Mouse (Mus musculus): ENCODE measurements around the gene Dcaf4.

The Dcaf4 gene

DNA sequence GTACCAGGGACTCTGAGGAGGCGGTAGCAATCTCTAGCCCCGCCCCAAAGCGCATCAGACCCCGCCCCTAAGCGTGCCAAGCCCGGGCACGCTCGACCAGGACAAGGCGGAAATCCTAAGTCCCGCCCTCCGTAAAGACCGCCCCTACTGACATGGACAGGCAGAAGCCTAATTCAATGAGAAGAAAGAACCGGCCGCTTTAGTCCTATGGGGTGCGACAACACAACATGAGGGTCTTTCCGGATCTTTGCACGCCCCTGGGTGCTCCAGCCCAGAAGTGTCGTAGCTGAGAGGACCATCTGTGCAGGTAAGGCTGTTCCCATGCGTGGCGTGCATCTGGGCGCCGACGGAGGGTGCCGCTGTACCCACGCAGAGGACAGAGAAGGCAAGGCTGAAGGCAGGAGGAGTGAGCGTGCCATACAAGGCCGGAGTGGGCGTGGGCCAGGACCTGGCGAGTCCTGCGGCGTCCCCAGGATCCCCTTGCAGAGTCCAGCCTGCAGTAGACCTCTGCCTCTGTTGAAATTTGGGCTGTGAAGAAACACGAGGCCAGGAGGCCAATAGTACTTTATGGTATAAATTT is at the start of gene Dcaf4:
Dcaf4 (plus strand) TSS at position 156 of the 580 bp plus-strand sequence.
- DNase-seq (ENCODE audit: low spot score): peak; percentile 96

- no peak for DNase-seq (ENCODE audit: low spot score)
These were observed 48.5 kb upstream of the Dcaf4 start for GRCm38 (mm10) chr12:83471760-83472159.

DNA sequence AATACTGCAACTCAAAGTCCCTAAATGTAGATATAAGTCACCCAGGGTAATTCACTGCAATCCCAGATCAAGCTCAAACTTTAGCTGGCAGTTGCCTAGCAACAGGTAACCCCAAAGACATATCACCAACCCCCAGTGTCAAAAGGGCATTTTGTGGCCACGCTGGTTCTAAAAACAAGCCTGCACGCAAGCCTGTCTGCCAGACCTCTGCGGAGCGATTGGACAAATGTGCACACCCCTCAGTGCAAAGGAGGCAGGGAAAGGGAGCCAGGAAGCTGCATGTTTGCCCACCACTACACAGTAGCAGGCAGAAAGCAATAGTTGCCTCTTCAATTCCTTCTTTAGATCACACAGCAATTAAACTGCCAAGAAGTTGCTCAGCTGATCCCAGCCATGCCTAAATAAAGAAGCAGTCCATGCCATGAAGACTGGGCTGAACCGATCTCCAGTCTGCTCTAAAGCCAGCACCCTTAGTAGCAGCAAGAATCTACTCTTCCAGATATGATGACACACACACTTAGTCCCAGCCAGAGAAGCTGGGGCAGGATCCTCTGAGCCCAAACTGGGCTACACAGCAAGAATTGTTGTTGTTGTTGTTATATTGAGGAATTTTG is 46.2 kb upstream of the Dcaf4 start:
- no peak for DNase-seq (ENCODE audit: low spot score)

DNA sequence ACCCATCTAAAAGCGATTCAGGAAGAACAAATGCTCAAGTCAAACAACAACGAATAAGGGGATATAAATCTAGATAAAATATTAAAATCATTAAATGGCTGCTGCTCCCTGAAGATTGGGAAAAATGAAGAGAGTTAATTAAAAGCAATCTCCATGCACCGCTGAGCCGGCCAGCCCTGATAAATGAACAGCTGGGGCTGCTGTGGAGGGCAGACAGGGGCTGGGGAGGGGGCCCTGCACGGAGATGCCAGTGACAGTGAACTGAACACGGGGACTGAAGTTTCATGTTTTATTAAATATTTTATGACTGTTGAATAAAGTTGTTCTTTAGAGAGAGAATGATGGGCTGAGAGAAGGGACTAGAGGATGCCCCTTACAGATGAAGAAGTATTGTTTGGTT is 44.8 kb upstream of the Dcaf4 start:
- no peak for DNase-seq (ENCODE audit: low spot score)

DNA sequence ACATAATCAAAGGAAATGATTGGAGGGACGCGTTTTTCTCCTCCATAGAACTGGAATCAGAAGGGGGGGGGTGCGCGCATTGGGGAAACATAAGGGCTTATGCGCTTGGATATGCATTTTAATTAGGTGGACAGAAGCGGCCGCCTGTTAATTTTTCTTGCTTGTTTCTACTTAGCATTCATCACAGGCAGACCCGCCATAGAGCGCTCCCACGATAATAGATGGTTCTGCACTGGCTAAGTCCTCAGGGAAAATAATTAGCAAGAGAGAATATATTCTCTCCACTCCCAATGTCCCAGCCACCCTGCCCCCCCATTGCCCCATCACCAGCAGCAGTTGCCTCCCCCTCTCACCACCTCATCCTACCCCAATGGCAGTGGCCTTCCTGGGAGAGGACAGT is 44.0 kb upstream of the Dcaf4 start:
- no peak for DNase-seq (ENCODE audit: low spot score)

GRCm38 (mm10) chr12:83479140-83479539 is 41.1 kb upstream of the Dcaf4 start:
- no peak for DNase-seq (ENCODE audit: low spot score)

DNA sequence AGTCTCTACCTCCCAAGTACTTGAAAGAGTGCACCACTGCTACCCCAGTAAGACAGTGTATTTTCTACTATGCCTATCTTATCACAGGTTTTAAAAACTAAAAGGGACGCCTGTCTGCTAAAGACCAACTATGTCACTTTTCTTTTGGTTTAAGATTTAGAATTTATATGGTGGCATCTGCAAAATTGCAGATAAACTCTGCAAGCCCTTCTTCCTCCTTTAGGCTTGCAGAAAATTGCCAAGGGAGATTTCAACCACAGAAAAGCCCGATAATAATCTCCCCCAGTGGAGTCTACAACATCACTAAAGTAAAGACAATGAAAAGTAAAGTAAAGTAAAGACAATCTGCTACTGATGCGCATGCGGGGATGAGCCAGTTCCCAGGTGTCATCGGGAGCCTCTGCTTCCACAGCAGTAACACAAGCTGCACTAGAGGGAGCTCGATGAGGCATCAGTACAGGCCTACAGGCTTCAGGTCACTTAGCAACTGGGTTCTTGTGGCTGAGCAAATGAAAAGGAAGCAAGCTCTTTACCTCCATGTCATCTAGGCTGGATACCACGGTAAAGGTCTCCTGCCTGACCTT is 40.4 kb upstream of the Dcaf4 start:
- no peak for DNase-seq (ENCODE audit: low spot score)

DNA sequence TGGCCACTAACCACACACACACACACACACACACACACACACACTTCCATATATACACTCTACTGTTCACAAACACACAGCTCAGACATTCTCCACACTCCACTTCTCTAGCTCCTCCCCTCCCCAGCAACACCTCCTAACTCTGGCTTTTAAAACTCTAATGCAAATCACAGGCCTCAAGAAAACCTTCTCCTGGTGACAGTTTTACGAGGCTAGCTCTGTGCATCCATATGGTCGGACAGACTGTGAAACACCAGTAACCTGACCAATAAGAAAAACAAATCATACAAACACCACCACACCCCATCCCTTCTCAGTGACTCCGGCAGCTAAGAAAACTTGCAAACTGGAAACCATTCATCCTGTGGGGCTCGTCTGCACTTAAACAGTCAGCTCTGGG is 38.8 kb upstream of the Dcaf4 start:
- no peak for DNase-seq (ENCODE audit: low spot score)

DNA sequence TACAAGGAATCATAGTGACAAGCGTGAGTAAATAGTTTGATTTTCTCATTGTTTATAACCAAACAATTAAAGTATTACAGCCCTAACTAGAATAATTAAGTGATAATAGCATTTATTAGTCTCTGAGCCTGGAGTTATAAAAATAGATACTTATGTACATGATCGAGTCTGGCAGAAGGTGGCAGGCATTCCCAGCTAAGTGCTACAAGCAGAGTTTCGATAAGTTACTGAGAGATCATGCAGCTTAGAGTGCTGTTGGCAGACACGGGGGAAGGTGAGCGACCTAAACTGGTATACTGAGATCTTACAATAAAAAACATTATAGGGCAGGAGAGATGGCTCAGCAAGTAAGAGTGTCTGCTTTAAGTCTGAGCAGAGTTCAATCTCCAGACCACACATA is 36.6 kb upstream of the Dcaf4 start:
- DNase-seq (ENCODE audit: low spot score): no peak

GRCm38 (mm10) chr12:83484855-83485745 is 35.2 kb upstream of the Dcaf4 start:
- peak; percentile 35 for DNase-seq (ENCODE audit: low spot score)

- DNase-seq (ENCODE audit: low spot score): peak; percentile 46
These were observed 34.2 kb upstream of the Dcaf4 start for GRCm38 (mm10) chr12:83485911-83486670.

DNA sequence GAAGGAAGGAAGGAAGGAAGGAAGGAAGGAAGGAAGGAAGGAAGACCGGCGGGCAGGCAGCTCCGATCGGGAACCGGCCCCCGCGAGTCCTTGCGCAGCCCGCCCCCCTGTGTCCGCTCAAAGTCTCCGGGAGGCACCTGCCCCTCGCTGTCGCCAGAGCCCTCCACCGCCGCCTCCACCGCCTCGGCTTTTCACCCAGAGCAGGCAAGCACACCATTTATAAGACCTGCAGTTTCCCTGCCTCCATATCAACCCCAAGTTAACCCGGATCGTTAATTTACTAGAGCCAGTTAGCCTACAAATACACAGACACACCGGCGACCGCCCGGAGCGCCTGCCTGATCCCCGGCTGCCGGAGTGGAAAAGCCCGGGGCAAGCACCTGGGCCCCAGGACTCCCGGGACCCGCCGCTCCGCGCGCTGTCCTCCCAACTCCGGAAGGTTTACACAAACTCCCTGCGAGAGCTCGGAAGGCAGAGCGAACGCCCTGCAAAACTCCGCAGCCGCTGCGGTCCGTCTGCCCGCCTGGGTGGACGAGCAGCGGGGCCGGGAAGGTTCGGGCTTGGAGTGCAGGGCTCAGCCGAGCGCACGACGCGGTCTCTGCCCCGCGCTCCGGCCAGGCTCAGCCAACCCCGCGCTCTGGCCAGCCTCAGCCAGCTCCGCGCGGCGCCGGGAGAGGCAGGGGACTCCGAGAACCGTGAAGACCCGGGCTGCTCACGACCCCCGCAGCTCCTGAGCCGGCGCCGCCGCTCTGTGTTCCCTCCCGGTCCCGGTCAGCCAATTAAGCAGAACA is 33.4 kb upstream of the Dcaf4 start:
- peak; percentile 17 for DNase-seq (ENCODE audit: low spot score)

GRCm38 (mm10) chr12:83487476-83487991 is 32.7 kb upstream of the Dcaf4 start, which contains the start of gene Dpf3:
Dpf3 (minus strand) TSS chr12:83487716.
- DNase-seq (ENCODE audit: low spot score): peak; percentile 97

- no peak for DNase-seq (ENCODE audit: low spot score)
These were observed 31.9 kb upstream of the Dcaf4 start for GRCm38 (mm10) chr12:83488211-83488941.

DNA sequence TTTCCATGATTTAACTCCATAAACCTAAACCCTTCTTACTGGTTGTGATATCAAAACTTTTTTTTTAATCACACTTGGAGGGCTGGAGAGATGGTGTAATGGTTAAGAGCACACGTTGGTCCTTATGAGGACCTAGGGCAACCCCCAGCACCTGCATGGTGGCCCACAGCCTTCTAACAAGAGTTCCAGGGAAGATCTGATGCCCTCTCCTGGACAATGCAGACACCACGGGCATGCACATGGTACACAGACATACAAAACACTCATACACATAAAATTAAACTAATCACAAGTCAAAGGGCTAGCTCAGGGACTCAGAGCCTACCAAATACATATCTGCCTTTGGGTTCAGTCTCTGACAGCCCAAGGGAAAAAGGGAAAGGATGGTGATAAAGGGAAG is 30.5 kb upstream of the Dcaf4 start:
- DNase-seq (ENCODE audit: low spot score): no peak

DNA sequence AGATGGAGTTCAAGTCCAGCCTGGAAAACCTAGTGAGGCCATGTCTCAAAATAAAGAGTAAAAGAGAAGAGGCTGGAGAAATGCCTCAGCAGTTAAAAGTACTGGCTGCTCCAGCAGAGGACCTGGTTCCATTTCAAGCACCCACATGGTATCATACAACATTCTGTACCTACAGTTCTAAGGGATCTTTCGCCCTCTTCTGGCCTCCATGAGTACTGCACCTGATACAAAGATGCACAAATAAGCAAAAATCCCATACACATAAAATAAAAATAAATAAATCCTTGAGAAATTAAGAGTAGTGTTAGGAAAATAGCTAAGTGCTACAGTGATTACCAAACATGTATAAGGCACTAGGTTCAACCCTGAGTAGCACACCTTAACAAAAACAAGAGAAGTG is 28.7 kb upstream of the Dcaf4 start:
- no peak for DNase-seq (ENCODE audit: low spot score)

GRCm38 (mm10) chr12:83492808-83493207 is 27.5 kb upstream of the Dcaf4 start:
- no peak for DNase-seq (ENCODE audit: low spot score)

- DNase-seq (ENCODE audit: low spot score): no peak
These were observed 26.1 kb upstream of the Dcaf4 start for GRCm38 (mm10) chr12:83494196-83494595.

GRCm38 (mm10) chr12:83495248-83495960 is 24.9 kb upstream of the Dcaf4 start:
- no peak for DNase-seq (ENCODE audit: low spot score)

DNA sequence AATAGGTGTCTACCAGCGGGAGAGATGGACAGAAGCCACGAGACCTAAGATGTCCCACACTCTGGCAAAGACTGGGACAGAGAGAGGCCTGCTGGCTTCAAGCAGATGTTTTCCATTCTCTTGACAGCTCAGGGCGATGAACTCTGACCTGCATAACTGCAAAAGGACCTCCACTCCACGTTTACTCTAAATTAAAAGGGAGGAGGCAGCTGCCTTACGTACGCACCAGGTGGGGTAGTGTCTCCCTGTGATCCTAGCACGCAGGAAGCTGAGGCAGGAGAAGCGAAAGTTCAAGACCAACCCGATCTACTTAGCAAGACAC is 24.3 kb upstream of the Dcaf4 start:
- no peak for DNase-seq (ENCODE audit: low spot score)
